ENCODE assay signal across 15 mouse cellular contexts in the genomic region with DNA sequence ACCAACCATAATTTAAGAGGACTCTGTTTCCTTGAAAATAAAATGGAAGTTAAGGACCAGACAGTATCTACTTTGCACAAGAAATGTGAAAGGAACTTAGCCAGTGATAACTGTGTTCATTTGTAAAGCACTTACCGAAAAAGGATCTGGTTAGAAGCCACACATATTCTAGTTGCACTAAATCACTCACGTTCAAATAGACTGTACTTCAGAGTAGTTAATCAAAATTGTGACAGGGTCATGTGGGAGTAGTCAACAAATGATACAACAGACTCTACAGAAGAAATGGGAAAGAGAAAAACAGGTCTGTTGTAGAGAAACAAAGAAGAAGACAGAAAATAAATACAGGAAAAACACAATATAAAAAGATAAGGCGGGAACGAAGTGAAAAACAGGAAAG.
"Had no signal": no experiment of that assay in that cellular context is flagged by ENCODE, and none has a peak within 500 bp of the region (broad histone marks: within the 10 kb centered on the region; RNA-seq: fewer than 3 reads in every experiment).

No protein-coding gene starts in this region.

- H3K9me3 ChIP-seq: neural tube, embryonic 15.5 days; stomach, embryonic 15.5 days had no signal

- H3K27me3 ChIP-seq: neural tube, embryonic 15.5 days; stomach, embryonic 15.5 days had no signal

- H3K4me1 ChIP-seq: neural tube, embryonic 15.5 days; stomach, embryonic 15.5 days had no signal

- DNase-seq: retina, postnatal 1 day; right cerebral cortex, adult 18-20 months; right cerebral cortex, postnatal 14 days; right cerebral cortex, postnatal 25 days; right cerebral cortex, postnatal 4 days; spleen, adult 18-20 months; thymus, adult 18-20 months; thymus, adult 2 months; thymus, postnatal 14 days; thymus, postnatal 25 days; thymus, postnatal 36 days; thymus, postnatal 4 days had no signal

- H3K4me3 ChIP-seq: neural tube, embryonic 15.5 days; stomach, embryonic 15.5 days had no signal

- H3K9ac ChIP-seq: neural tube, embryonic 15.5 days; stomach, embryonic 15.5 days had no signal

- H3K27ac ChIP-seq: neural tube, embryonic 15.5 days; stomach, embryonic 15.5 days; stomach, postnatal 0 days had no signal

- H3K4me2 ChIP-seq: neural tube, embryonic 15.5 days; stomach, embryonic 15.5 days had no signal

- H3K36me3 ChIP-seq: neural tube, embryonic 15.5 days; stomach, embryonic 15.5 days had no signal
